Mouse (Mus musculus) forebrain, postnatal 0 days (tissue): ENCODE results near the gene Tmem145. TPM values are rescaled to one million over a fixed set of nuclear protein-coding genes. Genes with fewer than 3 reads are reported as not detected.

Experiments used
- ATAC-seq: fragments of 200-750 bp; cut with Nextera tagmentation; 2 replicates; pipeline ENCODE4 v1.8.0; 2017; ENCODE audit warnings: mild to moderate bottlenecking, moderate library complexity
- DNase-seq: peaks from one replicate; pipeline ENCODE4 v3.0.0-alpha.2; 2015
- H3K27ac ChIP-seq: fragments of 300-500 bp; sonication (generic); 2 replicates; pipeline ENCODE4 v1.5.1; 2014; ENCODE audit warnings: low read depth, mild to moderate bottlenecking, antibody characterized with exemption, low read length, moderate library complexity, mixed read lengths
- H3K27me3 ChIP-seq: fragments of 300-500 bp; sonication (generic); 2 replicates; pipeline ENCODE4 v1.6.1; 2014; ENCODE audit warnings: mild to moderate bottlenecking, low read length, mixed read lengths; ENCODE audit not compliant: insufficient read depth
- H3K36me3 ChIP-seq: fragments of 300-500 bp; sonication (generic); 2 replicates; pipeline ENCODE4 v1.6.1; 2014; ENCODE audit warnings: mild to moderate bottlenecking, moderate library complexity; ENCODE audit not compliant: insufficient read depth
- H3K4me1 ChIP-seq: fragments of 300-500 bp; sonication (generic); 2 replicates; pipeline ENCODE4 v1.6.1; 2014; ENCODE audit warnings: antibody characterized with exemption; ENCODE audit not compliant: insufficient read depth
- H3K4me2 ChIP-seq: fragments of 300-500 bp; sonication (generic); 2 replicates; pipeline ENCODE4 v1.6.1; 2014; ENCODE audit warnings: low read depth, mild to moderate bottlenecking, moderate library complexity
- H3K4me3 ChIP-seq: fragments of 300-500 bp; sonication (generic); 2 replicates; pipeline ENCODE4 v1.5.1; 2014; ENCODE audit warnings: low read depth, low read length, mixed read lengths
- H3K9ac ChIP-seq: fragments of 300-500 bp; sonication (generic); 2 replicates; pipeline ENCODE4 v1.6.1; 2014; ENCODE audit warnings: mild to moderate bottlenecking
- H3K9me3 ChIP-seq: fragments of 300-500 bp; sonication (generic); 2 replicates; pipeline ENCODE4 v1.6.1; 2016; ENCODE audit warnings: low read length
- CTCF ChIP-seq: sonication (generic); IDR thresholded peaks from 2 replicates; pipeline ENCODE4 v1.5.1; 2016; ENCODE audit warnings: antibody characterized with exemption, control low read depth, low read depth
- WGBS: fragments of 180-500 bp; shearing (Covaris S2); extraction: QIAGEN DNeasy Blood & Tissue Kit; methylation state at CpG from one replicate; pipeline ENCODE4 v1.1.7; 2014; 5-methylcytosine and 5-hydroxymethylcytosine counted together
- polyA plus RNA-seq: library from polyadenylated mRNA; unstranded; fragments of >200 nt; fragmentation: Nextera tagmentation; extraction: Ambion mirVana; gene quantifications from 2 replicates; pipeline ENCODE4 v1.2.1, GENCODE M21; 2015
- total RNA-seq: library from RNA; depleted of rRNA; stranded (reverse); fragments of >200 nt; gene quantifications from 2 replicates; pipeline ENCODE4 v1.2.3, GENCODE M21; 2014

Gene Tmem145
- total and polyA plus RNA-seq, 2 experiments from 2014 or later: 63.2 to 68.0 TPM

DNA sequence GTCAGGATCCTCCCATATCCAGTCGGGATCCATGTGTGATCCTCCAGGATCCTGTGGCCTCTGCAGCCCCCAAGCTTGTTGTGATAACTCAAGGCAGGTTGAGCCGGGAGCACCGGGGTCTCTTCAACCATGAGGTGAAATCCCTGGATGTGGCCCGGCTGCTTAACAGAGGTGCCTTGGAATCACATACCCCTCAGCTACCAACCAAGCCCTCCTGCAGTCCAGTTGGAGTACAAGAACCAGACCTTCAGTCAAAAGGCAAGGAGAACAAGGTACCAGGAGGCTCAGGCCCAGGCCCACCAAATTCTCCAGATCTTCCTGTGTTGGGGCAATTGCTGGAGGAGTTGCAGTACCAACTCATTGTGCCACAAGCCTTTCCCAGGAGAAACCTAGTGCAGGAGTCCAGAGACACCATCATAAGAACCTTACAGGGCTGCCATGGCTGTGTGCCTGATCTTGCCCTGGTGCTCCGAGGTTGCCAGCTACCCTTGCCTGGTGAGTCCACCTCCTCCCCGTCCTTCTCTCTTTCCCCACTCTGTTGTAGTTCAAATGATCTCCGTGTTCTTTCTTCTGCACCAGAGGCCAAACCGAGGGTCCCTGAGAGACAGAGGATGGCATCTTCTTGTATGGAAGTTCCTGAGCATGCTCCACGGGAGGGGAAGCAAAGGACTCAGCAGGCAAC, 2.8 kb upstream of the Tmem145 start:
- WGBS: 77% methylated on average over 9 of the region's 9 CpGs
- H3K36me3 ChIP-seq: no peaks in the 10 kb centered on the region

DNA sequence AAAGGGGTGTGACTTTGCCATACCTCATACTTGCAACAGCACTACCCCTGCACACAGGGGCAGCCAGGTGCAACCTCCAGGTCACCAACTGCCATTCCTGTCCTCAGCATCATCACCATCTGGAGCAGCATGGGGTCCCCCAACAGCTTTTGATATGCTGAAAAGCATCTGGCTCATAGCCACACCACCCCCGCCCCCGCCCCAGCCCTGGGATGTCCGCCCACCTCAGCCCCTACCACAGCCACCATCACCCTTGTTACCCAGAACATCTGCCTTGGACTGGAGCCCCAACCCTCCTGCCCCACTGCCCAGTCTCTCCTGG, 2.3 kb upstream of the Tmem145 start:
- WGBS: 76% methylated on average over 3 of the region's 3 CpGs
- no peaks in the 10 kb centered on the region for H3K27me3 ChIP-seq
- 0 out of 2 replicates have a peak, but pooled peaks cover 4% of the 10 kb centered on the region for H3K4me1 ChIP-seq
- H3K4me3 ChIP-seq: no peak overlapping the region
- H3K9ac ChIP-seq: no peak overlapping the region
- TF ChIP-seq CTCF: no peak
- no peak overlapping the region for H3K4me2 ChIP-seq
- H3K36me3 ChIP-seq: 0 out of 2 replicates have a peak, but pooled peaks cover 1% of the 10 kb centered on the region
- DNase-seq: no peak
- no peak overlapping the region for H3K27ac ChIP-seq
- no peaks in the 10 kb centered on the region for H3K9me3 ChIP-seq
- ATAC-seq: no peak

More for the DNA sequence above, 2.8 kb upstream of the Tmem145 start:
- no peak overlapping the region for H3K4me2 ChIP-seq
- no peak overlapping the region for H3K27ac ChIP-seq
- no peaks in the 10 kb centered on the region for H3K9me3 ChIP-seq
- H3K27me3 ChIP-seq: no peaks in the 10 kb centered on the region
- no peak for DNase-seq
- H3K9ac ChIP-seq: no peak overlapping the region
- 0 out of 2 replicates have a peak, but pooled peaks cover 4% of the 10 kb centered on the region for H3K4me1 ChIP-seq
- ATAC-seq: no peak
- no peak overlapping the region for H3K4me3 ChIP-seq
- no peak for TF ChIP-seq CTCF

DNA sequence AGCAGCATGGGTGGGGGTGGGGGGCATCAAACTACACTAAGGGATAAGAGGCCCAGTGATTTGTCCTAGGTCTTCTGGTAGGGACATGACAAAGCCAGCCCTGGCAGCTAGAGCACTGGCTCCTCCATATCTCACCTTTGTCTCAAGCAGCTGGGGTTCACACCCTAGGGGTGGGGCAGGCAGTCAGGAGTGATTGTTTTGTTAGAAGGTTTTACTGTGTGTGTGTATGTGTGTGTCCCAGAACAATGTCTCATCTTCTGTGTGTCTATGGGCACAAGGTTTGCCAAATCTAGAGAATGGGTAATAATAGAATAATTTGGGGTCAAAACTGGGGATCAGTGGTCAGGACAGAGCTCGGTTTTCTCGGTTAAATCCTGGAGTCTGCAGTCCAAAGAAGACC, 425 bp upstream of the Tmem145 start:
- no peaks in the 10 kb centered on the region for H3K9me3 ChIP-seq
- ATAC-seq: no peak
- TF ChIP-seq CTCF: no peak

DNA sequence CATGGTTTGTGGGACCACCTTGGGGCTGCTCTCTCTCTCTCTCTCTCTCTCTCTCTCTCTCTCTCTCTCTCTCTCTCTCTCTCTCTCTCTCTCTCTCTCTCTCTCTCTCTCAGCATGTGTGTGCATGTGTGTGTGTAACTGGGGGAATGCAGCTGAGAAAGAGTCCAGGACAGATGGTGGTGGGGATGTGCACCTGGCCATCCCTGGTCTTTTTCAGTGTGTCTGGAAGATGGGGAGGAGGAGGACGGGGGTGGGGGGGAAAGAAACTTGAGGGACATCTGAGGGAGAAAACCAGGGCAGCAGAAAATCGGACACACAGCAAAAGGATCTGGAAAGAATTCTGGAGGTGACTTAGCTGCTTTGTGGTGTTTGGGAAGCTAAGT, 699 bp downstream of the Tmem145 start:
- H3K27me3 ChIP-seq: peaks cover under 1% of the 10 kb centered on the region; the same call in 1 of the 2 replicates
- no peak for DNase-seq
- H3K4me2 ChIP-seq: peak overlapping the region; percentile 87
- TF ChIP-seq CTCF: no peak
- WGBS: 46% methylated on average over 2 of the region's 2 CpGs
- no peaks in the 10 kb centered on the region for H3K9me3 ChIP-seq
- peak; percentile 9; the same call in 1 of the 2 replicates for ATAC-seq
- H3K36me3 ChIP-seq: peaks cover 4% of the 10 kb centered on the region; the same call in 1 of the 2 replicates
- H3K4me3 ChIP-seq: peak overlapping the region; percentile 67
- H3K4me1 ChIP-seq: 0 out of 2 replicates have a peak, but pooled peaks cover 4% of the 10 kb centered on the region
- peak overlapping the region; percentile 87; the same call in 1 of the 2 replicates for H3K9ac ChIP-seq
- peak overlapping the region; percentile 83 for H3K27ac ChIP-seq

More for the DNA sequence above, 425 bp upstream of the Tmem145 start:
- Histone ChIP-seq H3K9ac (peak overlapping the region; percentile 87), H3K36me3 (0 out of 2 replicates have a peak, but pooled peaks cover 4% of the 10 kb centered on the region), H3K4me1 (0 out of 2 replicates have a peak, but pooled peaks cover 4% of the 10 kb centered on the region), H3K4me2 (peak overlapping the region; percentile 87), H3K27me3 (no peaks in the 10 kb centered on the region), H3K27ac (no peak overlapping the region), H3K4me3 (peak overlapping the region; percentile 67)
- WGBS: 0% methylated on average over 2 of the region's 2 CpGs
- DNase-seq: no peak

DNA sequence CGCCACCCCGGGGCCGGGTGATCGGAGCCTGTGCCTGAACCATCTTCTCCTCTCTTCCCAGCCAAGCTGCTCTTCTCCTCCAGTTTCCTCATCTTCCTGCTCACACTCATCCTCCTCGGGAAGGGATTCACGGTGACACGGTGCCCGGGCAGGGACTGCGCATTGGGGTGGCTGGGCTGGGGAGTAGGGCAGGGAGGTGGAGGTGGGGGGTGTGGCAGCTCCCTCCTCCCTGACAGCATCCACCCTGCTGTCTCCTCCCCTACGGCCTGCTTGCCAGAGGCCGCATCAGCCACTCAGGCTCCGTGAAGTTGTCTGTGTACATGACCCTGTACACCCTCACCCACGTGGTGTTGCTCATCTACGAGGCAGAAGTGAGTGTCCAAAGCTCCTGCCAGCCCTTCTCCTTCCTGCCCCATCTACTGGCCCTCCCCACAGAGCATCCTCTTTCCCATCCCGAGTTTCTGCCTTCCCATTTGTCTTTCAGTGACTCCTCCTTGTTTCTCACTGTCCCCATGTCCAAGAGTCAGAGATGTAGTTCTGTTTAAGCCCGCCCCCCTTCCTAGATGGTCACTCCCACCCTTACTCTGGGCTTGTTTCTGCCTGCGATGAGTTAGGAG, 2.9 kb downstream of the Tmem145 start:
- no peak for ATAC-seq
- 70% methylated on average over 17 of the region's 17 CpGs for WGBS
- H3K27ac ChIP-seq: no peak overlapping the region
- H3K36me3 ChIP-seq: peaks cover 4% of the 10 kb centered on the region; the same call in 1 of the 2 replicates
- H3K9me3 ChIP-seq: no peaks in the 10 kb centered on the region
- no peak overlapping the region for H3K9ac ChIP-seq
- no peak for DNase-seq
- TF ChIP-seq CTCF: no peak
- 0 out of 2 replicates have a peak, but pooled peaks cover 4% of the 10 kb centered on the region for H3K4me1 ChIP-seq
- no peak overlapping the region for H3K4me3 ChIP-seq
- no peak overlapping the region for H3K4me2 ChIP-seq
- peaks cover 12% of the 10 kb centered on the region for H3K27me3 ChIP-seq

DNA sequence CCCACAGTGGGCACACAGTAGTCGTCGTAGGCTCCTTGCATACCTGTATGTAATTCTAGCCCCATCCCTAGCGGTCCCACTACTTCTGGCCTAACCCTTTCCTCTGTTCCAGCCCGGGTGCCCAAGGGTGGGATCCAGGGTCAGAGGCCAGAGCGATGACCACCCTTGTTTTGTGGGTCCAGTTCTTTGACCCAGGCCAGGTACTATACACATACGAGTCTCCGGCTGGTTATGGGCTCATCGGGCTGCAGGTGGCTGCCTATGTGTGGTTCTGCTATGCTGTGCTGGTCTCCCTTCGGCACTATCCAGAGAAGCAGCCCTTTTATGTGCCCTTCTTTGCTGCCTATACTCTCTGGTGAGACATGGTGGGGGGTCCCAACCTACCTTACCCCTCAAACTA, 3.5 kb downstream of the Tmem145 start:
- no peak overlapping the region for H3K9ac ChIP-seq
- H3K27me3 ChIP-seq: peaks cover 18% of the 10 kb centered on the region
- no peak for TF ChIP-seq CTCF
- H3K9me3 ChIP-seq: no peaks in the 10 kb centered on the region
- no peak overlapping the region for H3K4me3 ChIP-seq
- WGBS: 87% methylated on average over 9 of the region's 9 CpGs
- H3K4me2 ChIP-seq: no peak overlapping the region
- H3K4me1 ChIP-seq: 0 out of 2 replicates have a peak, but pooled peaks cover 4% of the 10 kb centered on the region
- ATAC-seq (no peak), DNase-seq (no peak)
- H3K27ac ChIP-seq: no peak overlapping the region
- H3K36me3 ChIP-seq: peaks cover 4% of the 10 kb centered on the region; the same call in 1 of the 2 replicates

DNA sequence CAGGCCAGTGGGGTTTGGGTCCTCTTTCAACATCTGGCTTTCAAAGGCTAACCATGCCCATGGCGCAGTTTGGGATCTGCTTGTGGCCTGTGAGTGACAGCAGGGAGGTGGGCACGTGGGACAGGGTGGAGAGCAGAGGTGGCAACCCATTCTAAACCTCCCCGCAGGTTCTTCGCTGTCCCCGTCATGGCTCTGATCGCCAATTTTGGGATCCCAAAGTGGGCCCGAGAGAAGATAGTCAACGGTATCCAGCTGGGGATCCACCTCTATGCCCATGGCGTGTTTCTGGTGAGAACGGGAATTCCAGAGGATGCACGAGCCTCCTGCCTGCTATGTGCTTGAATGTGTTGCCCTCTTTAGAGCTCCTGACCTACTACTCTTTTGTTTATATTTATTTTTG, 5.3 kb downstream of the Tmem145 start:
- H3K27me3 ChIP-seq: peaks cover 21% of the 10 kb centered on the region
- 81% methylated on average over 11 of the region's 11 CpGs for WGBS
- ATAC-seq (no peak), DNase-seq (no peak)
- no peaks in the 10 kb centered on the region for H3K9me3 ChIP-seq
- peaks cover 8% of the 10 kb centered on the region; the same call in 1 of the 2 replicates for H3K4me1 ChIP-seq
- H3K9ac ChIP-seq: no peak overlapping the region
- TF ChIP-seq CTCF: no peak
- no peak overlapping the region for H3K27ac ChIP-seq
- H3K4me2 ChIP-seq: no peak overlapping the region
- H3K4me3 ChIP-seq: no peak overlapping the region
- H3K36me3 ChIP-seq: peaks cover 4% of the 10 kb centered on the region; the same call in 1 of the 2 replicates
